Mouse (Mus musculus): ENCODE results near the gene Cnbd2.
"Not testable (repeated sequence)": the region's sequence is repeated elsewhere in the genome, so short reads cannot be mapped to it uniquely, and the experiment has no call there.

Cnbd2 gene

DNA sequence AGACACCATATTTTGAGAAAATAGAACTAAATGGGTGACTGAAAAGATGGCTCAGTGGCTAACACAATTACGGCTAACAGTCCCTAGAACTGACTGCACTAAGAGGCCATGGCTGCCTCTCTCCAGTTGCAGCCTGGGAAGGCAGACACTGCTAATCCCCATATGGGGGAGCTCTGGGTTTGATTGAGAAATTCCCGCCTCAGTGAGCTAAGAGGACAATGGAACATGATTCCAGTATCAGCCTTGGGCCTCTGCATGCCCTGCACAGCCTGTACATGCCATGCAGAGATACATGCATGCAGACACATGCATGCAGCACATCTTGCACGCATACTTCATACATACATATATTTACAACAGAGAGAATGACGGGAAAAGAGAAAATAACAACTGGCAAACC, 69.3 kb downstream of the Cnbd2 start:
- DNase-seq (ENCODE audit: low read depth in 1 of 2, low spot score in 2 of 2), result no peak

DNA sequence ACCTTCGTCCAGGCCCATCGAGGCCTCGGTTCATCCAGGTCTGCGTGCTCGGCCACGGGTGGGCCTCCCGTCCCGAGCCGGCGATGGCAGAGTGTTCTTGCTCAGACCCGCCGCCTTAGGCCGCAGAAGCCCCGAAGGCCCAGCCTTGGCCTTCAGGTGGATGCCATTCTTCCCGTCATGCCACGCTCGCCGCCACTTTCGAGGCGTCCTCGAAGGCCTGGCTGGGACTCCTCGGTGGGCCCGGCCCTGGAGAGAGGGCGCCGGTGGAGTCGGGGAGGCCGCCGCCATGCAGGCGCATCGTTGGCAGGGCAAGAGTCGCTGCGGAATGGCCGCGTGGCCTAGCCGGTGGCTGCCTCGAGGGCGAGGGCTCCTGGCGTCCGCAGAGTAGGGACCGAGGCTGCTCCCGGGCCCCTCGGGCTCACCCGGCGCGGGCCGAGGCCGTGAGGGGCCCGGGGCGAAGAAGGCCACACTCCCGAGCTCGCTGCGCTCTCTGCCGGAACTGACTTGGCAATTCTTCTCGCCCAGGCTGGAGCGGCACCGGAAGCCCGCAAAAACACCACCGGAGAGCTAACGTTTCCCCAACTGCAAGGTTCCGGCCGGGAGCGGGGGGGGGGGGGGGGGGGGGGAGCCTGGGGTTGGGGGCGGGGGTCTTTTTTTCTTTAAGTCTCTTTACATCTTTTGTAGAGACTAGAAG, 80.5 kb downstream of the Cnbd2 start:
- peak; percentile 33 to 52 for DNase-seq (ENCODE audit: low read depth in 1 of 2, low spot score in 2 of 2)

- DNase-seq (ENCODE audit: low read depth in 1 of 2, low spot score in 2 of 2), result no peak
These were observed 81.2 kb downstream of the Cnbd2 start for GRCm38 (mm10) chr2:156393155-156393828.

- DNase-seq (ENCODE audit: low read depth in 1 of 2, low spot score in 2 of 2), result no peak
These were observed 82.2 kb downstream of the Cnbd2 start for GRCm38 (mm10) chr2:156394282-156394681.

- no peak for DNase-seq (ENCODE audit: low read depth in 1 of 2, low spot score in 2 of 2)
These were observed 84.0 kb downstream of the Cnbd2 start for GRCm38 (mm10) chr2:156396096-156396495.

GRCm38 (mm10) chr2:156397988-156398387, 85.9 kb downstream of the Cnbd2 start:
- DNase-seq (ENCODE audit: low read depth in 1 of 2, low spot score in 2 of 2), result no peak

GRCm38 (mm10) chr2:156399485-156399884, 87.4 kb downstream of the Cnbd2 start:
- no peak for DNase-seq (ENCODE audit: low read depth in 1 of 2, low spot score in 2 of 2)

GRCm38 (mm10) chr2:156401331-156401730, 89.2 kb downstream of the Cnbd2 start:
- DNase-seq (ENCODE audit: low read depth in 1 of 2, low spot score in 2 of 2), result no peak

GRCm38 (mm10) chr2:156402036-156402435, 89.9 kb downstream of the Cnbd2 start:
- DNase-seq (ENCODE audit: low read depth in 1 of 2, low spot score in 2 of 2), result no peak

DNA sequence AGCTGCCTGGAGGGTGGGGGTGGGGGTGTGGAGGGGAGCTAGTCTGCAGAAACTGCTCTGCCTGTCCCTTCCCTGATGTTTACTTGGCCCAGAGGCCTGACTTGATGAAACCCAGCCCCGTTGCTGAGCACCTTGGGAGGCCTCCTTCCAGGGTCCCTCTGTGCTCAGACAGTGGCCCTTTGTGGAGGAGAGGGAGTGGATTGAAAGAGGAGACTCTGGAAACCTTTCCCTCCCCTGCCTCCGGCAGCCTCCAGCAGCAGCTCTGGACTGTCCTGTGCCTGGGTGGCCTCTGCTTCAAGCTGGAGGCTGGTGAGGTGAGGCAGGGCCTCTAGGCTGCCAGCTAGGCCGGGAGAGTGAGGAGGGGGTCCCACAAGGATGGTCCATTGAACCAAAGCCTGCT, 94.9 kb downstream of the Cnbd2 start:
- no peak for DNase-seq (ENCODE audit: low read depth in 1 of 2, low spot score in 2 of 2)

- DNase-seq (ENCODE audit: low read depth in 1 of 2, low spot score in 2 of 2), result no peak
These were observed 96.1 kb downstream of the Cnbd2 start for GRCm38 (mm10) chr2:156408168-156408567.

DNA sequence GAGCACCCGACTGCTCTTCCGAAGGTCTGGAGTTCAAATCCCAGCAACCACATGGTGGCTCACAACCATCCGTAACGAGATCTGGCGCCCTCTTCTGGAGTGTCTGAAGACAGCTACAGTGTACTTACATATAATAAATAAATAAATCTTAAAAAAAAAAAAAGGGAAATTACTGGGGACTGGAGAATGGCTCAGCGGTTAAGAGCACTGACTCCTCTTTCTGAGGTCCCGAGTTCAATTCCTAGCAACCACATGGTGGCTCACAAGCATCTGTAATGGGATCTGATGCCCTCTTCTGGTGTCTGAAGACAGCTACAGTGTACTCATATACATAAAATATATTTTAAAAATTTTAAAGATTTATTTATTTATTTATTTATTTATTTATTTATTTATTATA, 99.2 kb downstream of the Cnbd2 start:
- DNase-seq (ENCODE audit: low read depth in 1 of 2, low spot score in 2 of 2), result not testable (repeated sequence)

DNA sequence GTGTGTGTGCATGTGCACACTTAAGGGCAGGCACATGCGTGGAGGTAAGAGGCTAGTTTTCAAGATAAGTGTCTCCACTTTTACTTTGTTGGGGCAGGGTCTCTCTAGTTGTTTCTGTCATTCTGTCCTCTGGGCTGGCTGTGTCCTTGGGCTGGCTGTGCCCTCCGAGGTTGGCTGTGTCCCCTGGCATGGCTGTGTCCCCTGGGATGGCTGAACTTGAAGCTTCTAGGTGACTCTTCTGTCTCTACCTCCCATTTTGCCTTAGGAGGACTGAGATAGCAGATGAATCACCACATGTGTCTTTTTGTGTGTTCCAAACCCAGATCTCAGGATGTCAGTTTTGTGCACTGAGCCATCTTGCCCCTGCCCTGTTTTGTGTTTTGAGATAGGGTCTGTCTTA, 102.9 kb downstream of the Cnbd2 start:
- no peak for DNase-seq (ENCODE audit: low read depth in 1 of 2, low spot score in 2 of 2)

GRCm38 (mm10) chr2:156415674-156416073, 103.6 kb downstream of the Cnbd2 start:
- DNase-seq (ENCODE audit: low read depth in 1 of 2, low spot score in 2 of 2), result no peak

- no peak for DNase-seq (ENCODE audit: low read depth in 1 of 2, low spot score in 2 of 2)
These were observed 105.1 kb downstream of the Cnbd2 start for GRCm38 (mm10) chr2:156417194-156417593.

- DNase-seq (ENCODE audit: low read depth in 1 of 2, low spot score in 2 of 2), result no peak
These were observed 106.4 kb downstream of the Cnbd2 start for GRCm38 (mm10) chr2:156418467-156418866.

DNA sequence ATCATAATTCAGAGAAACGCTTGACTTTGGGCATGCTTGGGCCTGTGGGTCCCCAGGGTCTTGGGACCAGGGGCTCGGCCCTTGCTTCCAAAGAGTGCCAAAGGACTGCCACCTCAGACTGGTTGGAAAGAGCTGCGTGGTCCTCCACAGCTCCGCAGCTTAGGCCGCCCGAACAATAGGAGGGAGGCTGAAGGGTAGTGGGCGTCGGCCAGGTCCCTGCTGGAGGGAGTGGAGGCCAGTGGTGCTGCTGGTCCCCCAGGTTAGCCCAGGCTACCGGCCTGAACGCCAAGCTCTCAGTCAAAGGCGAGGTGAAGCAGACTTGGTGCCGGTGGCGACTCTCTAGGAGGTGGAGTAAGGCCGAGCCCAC, 108.2 kb downstream of the Cnbd2 start:
- no peak for DNase-seq (ENCODE audit: low read depth in 1 of 2, low spot score in 2 of 2)

- DNase-seq (ENCODE audit: low read depth in 1 of 2, low spot score in 2 of 2), result no peak
These were observed 108.7 kb downstream of the Cnbd2 start, which contains the start of gene Epb41l1 for GRCm38 (mm10) chr2:156420694-156421380. Gene Epb41l1 (plus strand): TSS chr2:156420909.

- no peak for DNase-seq (ENCODE audit: low read depth in 1 of 2, low spot score in 2 of 2)
These were observed 109.4 kb downstream of the Cnbd2 start for GRCm38 (mm10) chr2:156421381-156422110.

- DNase-seq (ENCODE audit: low read depth in 1 of 2, low spot score in 2 of 2), result no peak
These were observed 110.5 kb downstream of the Cnbd2 start for GRCm38 (mm10) chr2:156422631-156423030.

GRCm38 (mm10) chr2:156423672-156424071, 111.6 kb downstream of the Cnbd2 start:
- no peak for DNase-seq (ENCODE audit: low read depth in 1 of 2, low spot score in 2 of 2)
